17 mouse cellular contexts compared by ENCODE assay signal in the genomic region with DNA sequence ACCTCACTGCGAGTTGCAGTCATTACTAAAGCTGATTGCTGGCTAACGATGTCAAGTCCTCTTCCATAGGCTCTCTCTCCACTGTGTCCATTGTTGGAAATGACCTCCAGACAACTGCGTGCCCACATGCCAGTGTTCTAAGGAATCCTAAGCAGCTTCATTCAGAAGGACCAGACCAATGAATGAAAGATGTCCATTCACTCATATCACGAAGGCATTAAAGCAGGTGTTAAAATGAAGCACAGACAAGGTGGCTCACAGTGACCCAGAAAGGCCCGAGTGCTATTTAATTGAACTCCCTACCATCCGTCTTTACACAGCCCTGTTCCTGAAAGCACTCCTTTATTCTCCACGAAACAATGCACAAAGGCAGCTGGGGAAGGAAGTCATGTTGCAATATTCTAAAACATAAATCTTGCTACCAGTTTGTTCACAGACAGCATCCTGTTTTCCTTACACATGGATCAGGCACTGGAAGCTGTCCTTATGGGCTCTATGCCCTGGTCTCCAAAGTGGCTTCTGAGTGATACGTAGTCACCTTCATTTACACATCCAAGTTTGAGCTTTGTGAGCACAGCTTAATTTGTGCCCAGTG. TPM values are rescaled to one million over a fixed set of nuclear protein-coding genes. Genes with fewer than 3 reads are reported as not detected.
A peak's percentile ranks its signal among the peaks of the same experiment; 100 is the strongest.
DNase-seq lines count a peak whose midpoint lies in the region; ATAC-seq and TF ChIP-seq lines count a peak whose summit lies in the region.
"Had no signal": no experiment of that assay in that cellular context is flagged by ENCODE, and none has a peak within 500 bp of the region (broad histone marks: within the 10 kb centered on the region; RNA-seq: fewer than 3 reads in every experiment).

No protein-coding gene starts in this region.

- H3K27ac ChIP-seq in heart, embryonic 16.5 days (ENCODE audit: low read length), result peak overlapping the region; percentile 62
- no peak overlapping the region for H3K27ac ChIP-seq in lung, postnatal 0 days (ENCODE audit: low read length)
- no peak overlapping the region for H3K27ac ChIP-seq in forebrain, embryonic 14.5 days (ENCODE audit: low read depth, low read length)
- H3K27ac ChIP-seq: embryonic facial prominence, embryonic 13.5 days; limb, embryonic 15.5 days; midbrain, embryonic 13.5 days had no signal

- no peak overlapping the region for H3K4me3 ChIP-seq in heart, embryonic 16.5 days (ENCODE audit: low read length)
- no peak overlapping the region for H3K4me3 ChIP-seq in lung, postnatal 0 days (ENCODE audit: low read depth, low read length)
- no peak overlapping the region for H3K4me3 ChIP-seq in myocyte
- no peak overlapping the region for H3K4me3 ChIP-seq in forebrain, embryonic 14.5 days (ENCODE audit: low read depth, low read length)
- H3K4me3 ChIP-seq: embryonic facial prominence, embryonic 13.5 days; limb, embryonic 15.5 days; midbrain, embryonic 13.5 days had no signal

- H3ac ChIP-seq in myocyte (ENCODE audit: control insufficient read depth, insufficient read length), result no peak overlapping the region

- H3K36me3 ChIP-seq in heart, embryonic 16.5 days (ENCODE audit: control insufficient read depth, insufficient read depth), result no peaks in the 10 kb centered on the region; the same call in 1 of the 2 replicates
- no peaks in the 10 kb centered on the region for H3K36me3 ChIP-seq in lung, postnatal 0 days (ENCODE audit: insufficient read depth, low read length)
- no peaks in the 10 kb centered on the region for H3K36me3 ChIP-seq in myocyte (ENCODE audit: control insufficient read depth, insufficient read depth)
- no peaks in the 10 kb centered on the region for H3K36me3 ChIP-seq in forebrain, embryonic 14.5 days (ENCODE audit: control insufficient read depth, insufficient read depth, low read length)
- H3K36me3 ChIP-seq: embryonic facial prominence, embryonic 13.5 days; limb, embryonic 15.5 days; midbrain, embryonic 13.5 days had no signal

- H3K27me3 ChIP-seq in heart, embryonic 16.5 days (ENCODE audit: control insufficient read depth, insufficient read depth, low read length), result no peaks in the 10 kb centered on the region
- no peaks in the 10 kb centered on the region for H3K27me3 ChIP-seq in lung, postnatal 0 days (replicated peaks; ENCODE audit: insufficient read depth, low read length)
- no peaks in the 10 kb centered on the region for H3K27me3 ChIP-seq in myocyte (ENCODE audit: control insufficient read depth, insufficient read depth, insufficient read length)
- no peaks in the 10 kb centered on the region for H3K27me3 ChIP-seq in forebrain, embryonic 14.5 days (replicated peaks; ENCODE audit: control insufficient read depth, insufficient read depth, low read length)
- H3K27me3 ChIP-seq: embryonic facial prominence, embryonic 13.5 days; limb, embryonic 15.5 days; midbrain, embryonic 13.5 days had no signal

- peak overlapping the region; percentile 12; the same call in 1 of the 2 replicates for H3K4me2 ChIP-seq in heart, embryonic 16.5 days (ENCODE audit: low read depth, low read length)
- H3K4me2 ChIP-seq in lung, postnatal 0 days (replicated peaks; ENCODE audit: low read depth, low read length), result no peak overlapping the region
- no peak overlapping the region for H3K4me2 ChIP-seq in myocyte (ENCODE audit: low read depth)
- H3K4me2 ChIP-seq in forebrain, embryonic 14.5 days (ENCODE audit: low read length), result no peak overlapping the region
- H3K4me2 ChIP-seq: embryonic facial prominence, embryonic 13.5 days; limb, embryonic 15.5 days; midbrain, embryonic 13.5 days had no signal

- no peaks in the 10 kb centered on the region for H3K9me3 ChIP-seq in heart, embryonic 16.5 days (replicated peaks; ENCODE audit: control insufficient read depth, low read length)
- no peaks in the 10 kb centered on the region for H3K9me3 ChIP-seq in lung, postnatal 0 days (ENCODE audit: low read length)
- H3K9me3 ChIP-seq in forebrain, embryonic 14.5 days (replicated peaks; ENCODE audit: control insufficient read depth, low read length), result no peaks in the 10 kb centered on the region
- H3K9me3 ChIP-seq: embryonic facial prominence, embryonic 13.5 days; limb, embryonic 15.5 days; midbrain, embryonic 13.5 days had no signal

- DNase-seq in embryo, embryonic 11 days, result peak; percentile 15
- DNase-seq in embryo, embryonic 10 days (ENCODE audit: low spot score), result no peak
- no peak for DNase-seq in heart, adult 11 months
- DNase-seq in lung, postnatal 0 days (ENCODE audit: low spot score), result peak; percentile 54
- no peak for DNase-seq in lung, adult 18-20 months
- no peak for DNase-seq in forebrain, embryonic 14.5 days (ENCODE audit: low spot score)
- DNase-seq: adrenal gland, postnatal 36 days; cerebellum, postnatal 10 days; kidney, postnatal 25 days; liver, postnatal 0 days; thymus, adult 2 months had no signal

- no peak for TF ChIP-seq POLR2A in myocyte (IDR thresholded peaks at IDR 0.05; ENCODE audit: insufficient read length, low read depth)

- no peak for ATAC-seq in heart, embryonic 16.5 days (replicated peaks; ENCODE audit: extremely low read depth, insufficient read depth, low FRiP score)
- peak; percentile 52 for ATAC-seq in lung, postnatal 0 days
- ATAC-seq in forebrain, embryonic 14.5 days, result no peak
- ATAC-seq: activated CD4-positive, CD25-positive, alpha-beta regulatory T cell, adult 4 months; liver, postnatal 0 days; midbrain, embryonic 13.5 days had no signal

- 0 out of 2 replicates have a peak overlapping the region, but pooled peaks have one; percentile 20 for H3K9ac ChIP-seq in heart, embryonic 16.5 days (ENCODE audit: low read length)
- H3K9ac ChIP-seq in lung, postnatal 0 days (replicated peaks; ENCODE audit: low read depth), result no peak overlapping the region
- H3K9ac ChIP-seq in forebrain, embryonic 14.5 days (ENCODE audit: low read length), result no peak overlapping the region
- H3K9ac ChIP-seq: embryonic facial prominence, embryonic 13.5 days; limb, embryonic 15.5 days; liver, postnatal 0 days; midbrain, embryonic 13.5 days had no signal

- H3K79me2 ChIP-seq in myocyte (ENCODE audit: control insufficient read depth, insufficient read depth), result no peaks in the 10 kb centered on the region

- peak; percentile 64 for TF ChIP-seq EP300 in lung, postnatal 0 days (IDR thresholded peaks at IDR 0.05)

- 35% methylated on average over 8 of the region's 8 CpGs for WGBS in heart, embryonic 16.5 days
- WGBS in lung, postnatal 0 days, result 40% methylated on average over 8 of the region's 8 CpGs
- WGBS in forebrain, embryonic 14.5 days, result 29% methylated on average over 8 of the region's 8 CpGs

- peaks cover 57% of the 10 kb centered on the region for H3K4me1 ChIP-seq in heart, embryonic 16.5 days (ENCODE audit: control insufficient read depth, insufficient read depth, low read length)
- peaks cover 5% of the 10 kb centered on the region; the same call in 1 of the 2 replicates for H3K4me1 ChIP-seq in lung, postnatal 0 days (ENCODE audit: insufficient read depth, low read depth, low read length)
- 0 out of 2 replicates have a peak, but pooled peaks cover 2% of the 10 kb centered on the region for H3K4me1 ChIP-seq in forebrain, embryonic 14.5 days (ENCODE audit: control insufficient read depth, insufficient read depth, low read length)
- H3K4me1 ChIP-seq: limb, embryonic 15.5 days; midbrain, embryonic 13.5 days had no signal

- no peak for TF ChIP-seq CTCF in lung, postnatal 0 days (IDR thresholded peaks at IDR 0.05)

TF ChIP-seq in myocyte, 11 proteins besides CTCF, POLR2A, EP300 and RAD21:
- no peak for TF ChIP-seq REST (IDR thresholded peaks at IDR 0.05; ENCODE audit: insufficient read depth, insufficient read length)
- TF ChIP-seq TCF12 (IDR thresholded peaks at IDR 0.05; ENCODE audit: insufficient read depth, poor library complexity, severe bottlenecking), result no peak
- TF ChIP-seq MAX (IDR thresholded peaks at IDR 0.05; ENCODE audit: low read depth), result no peak
- TF ChIP-seq MYOG (IDR thresholded peaks at IDR 0.05; ENCODE audit: control insufficient read depth in 1 of 3, insufficient read depth in 1 of 3, insufficient read length in 2 of 3, low read depth in 2 of 3), result no peak
- no peak for TF ChIP-seq POLR2AphosphoS2 (IDR thresholded peaks at IDR 0.05; ENCODE audit: insufficient read length, low read depth)
- TF ChIP-seq SRF (IDR thresholded peaks at IDR 0.05; ENCODE audit: control insufficient read depth, insufficient read length, low read depth), result no peak
- peak; percentile 77 for TF ChIP-seq CEBPB (IDR thresholded peaks at IDR 0.05; ENCODE audit: insufficient read depth, poor library complexity, severe bottlenecking)
- TF ChIP-seq TCF3 (IDR thresholded peaks at IDR 0.05; ENCODE audit: insufficient read length, low read depth), result no peak

RNA-seq across cellular contexts. Expression of a gene that starts 23.3 kb away (rescaled TPM):
- polyA plus RNA-seq in heart, embryonic 16.5 days (2015; fragmentation: Nextera tagmentation; extraction: Ambion mirVana), result 74.5 and 78.1 TPM in 2 replicates
- 4.0 and 4.8 TPM in 2 replicates for polyA plus RNA-seq in lung, postnatal 0 days (2015; fragmentation: Nextera tagmentation; extraction: Ambion mirVana)
- polyA plus RNA-seq in myocyte (2012; fragmentation: generic; extraction: Trizol), result 2.1 TPM
- polyA plus RNA-seq in forebrain, embryonic 14.5 days (2014; fragmentation: Nextera tagmentation; extraction: Ambion mirVana), result 5.4 and 7.2 TPM in 2 replicates
- polyA plus RNA-seq: activated CD4-positive, CD25-positive, alpha-beta regulatory T cell, adult 4 months had no signal

Comparison
In these comparisons a context has a peak if more than half of its experiments do, and no peak if none do; other contexts are left out.
1. DNase-seq: peak in embryo, embryonic 11 days (single experiment) and lung, postnatal 0 days (single experiment); none in embryo, embryonic 10 days (single experiment), heart, adult 11 months (single experiment), lung, adult 18-20 months (0 of 2) and forebrain, embryonic 14.5 days (single experiment).